Mouse (Mus musculus): Measurements from ENCODE around the gene Ccdc157.

- TF ChIP-seq EP300 (IDR thresholded peaks at IDR 0.05; ENCODE audit: low read depth) (no peak), CTCF (IDR thresholded peaks at IDR 0.05; ENCODE audit: low read depth) (no peak)
Measured at GRCm38 (mm10) chr11:4201981-4202700, 42.0 kb upstream of the Ccdc157 start.
